In genomic region chr7:98223796-98224195, GRCm38 (mm10) we compare ENCODE assay signal across 24 mouse cellular contexts. TPM values are rescaled to one million over a fixed set of nuclear protein-coding genes. Genes with fewer than 3 reads are reported as not detected.
"Had no signal": no experiment of that assay in that cellular context is flagged by ENCODE, and none has a peak within 500 bp of the region (broad histone marks: within the 10 kb centered on the region; RNA-seq: fewer than 3 reads in every experiment).

No protein-coding gene starts in this region.

- DNase-seq: cerebellum, adult 8-10 months; cerebellum, adult 9-10 months; cerebellum, adult 9-11 months; cerebellum, postnatal 10 days; cerebellum, postnatal 14 days; cerebellum, postnatal 25 days; cerebellum, postnatal 36 days; embryo, embryonic 11 days; forebrain, postnatal 0 days; gastrocnemius, adult 2 months; gastrocnemius, postnatal 10 days; gastrocnemius, postnatal 14 days; gastrocnemius, postnatal 25 days; gastrocnemius, postnatal 36 days; heart, adult 11 months; heart, adult 18-20 months; heart, adult 2 months had no signal

- ATAC-seq: forebrain, embryonic 13.5 days; forebrain, embryonic 14.5 days; forebrain, embryonic 15.5 days; forebrain, embryonic 16.5 days; forebrain, postnatal 0 days had no signal

RNA-seq across cellular contexts. Expression of gene B3gnt6, which starts 24.5 kb away (rescaled TPM):
- total RNA-seq: gastrocnemius, adult 18-20 months; gastrocnemius, adult 2 months; gastrocnemius, postnatal 10 days; gastrocnemius, postnatal 14 days; gastrocnemius, postnatal 25 days; gastrocnemius, postnatal 36 days; gastrocnemius, postnatal 4 days; heart, adult 18-20 months; heart, adult 2 months; heart, adult 8-10 months had no signal
